Mouse (Mus musculus): ENCODE results near the gene Ficd.

The Ficd gene

DNA sequence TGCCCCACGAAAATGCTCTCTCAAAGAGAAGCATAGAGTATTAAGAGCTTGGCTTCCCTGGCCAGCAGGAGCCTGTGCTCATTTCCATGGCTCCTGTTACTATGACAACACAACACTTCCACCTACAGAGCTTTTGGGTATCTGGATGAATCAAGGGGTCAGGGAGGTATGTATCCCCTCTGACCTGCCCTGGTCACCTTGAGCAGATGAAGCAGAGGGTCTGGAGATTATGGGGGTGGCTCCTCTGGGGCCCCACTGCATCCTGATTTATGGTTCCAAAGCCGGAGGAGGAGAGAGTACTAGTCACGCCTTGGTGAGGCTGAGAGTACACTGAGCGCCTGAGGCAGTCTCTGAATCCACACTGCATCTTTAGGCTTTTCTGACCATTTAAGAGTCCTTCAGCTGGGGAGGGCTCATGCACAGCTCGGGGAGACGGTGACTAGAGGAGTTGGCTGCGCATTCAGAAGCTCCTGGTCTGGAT, 4.9 kb upstream of the Ficd start:
- DNase-seq (ENCODE audit: low read depth, low spot score) = no peak

DNA sequence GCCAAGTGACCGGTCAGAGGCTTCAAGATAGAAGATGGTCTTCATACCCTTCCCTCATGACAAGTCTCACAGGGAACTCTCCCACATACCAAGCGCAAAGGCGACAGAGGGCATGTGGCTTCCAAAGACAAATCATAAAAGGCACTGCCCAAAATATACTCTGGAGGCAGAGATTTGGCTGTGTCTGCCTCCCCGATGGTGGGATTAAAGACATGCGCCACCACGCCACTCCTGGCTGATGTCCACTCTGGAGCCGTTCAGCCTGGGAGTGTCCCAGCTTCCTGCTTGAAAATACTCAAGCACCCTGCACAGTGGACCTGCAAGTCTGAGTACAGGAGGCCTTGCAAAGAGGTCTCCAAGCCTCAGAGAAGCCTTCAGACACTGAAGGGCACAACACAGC, 4.4 kb upstream of the Ficd start:
- no peak for DNase-seq (ENCODE audit: low read depth, low spot score)

DNA sequence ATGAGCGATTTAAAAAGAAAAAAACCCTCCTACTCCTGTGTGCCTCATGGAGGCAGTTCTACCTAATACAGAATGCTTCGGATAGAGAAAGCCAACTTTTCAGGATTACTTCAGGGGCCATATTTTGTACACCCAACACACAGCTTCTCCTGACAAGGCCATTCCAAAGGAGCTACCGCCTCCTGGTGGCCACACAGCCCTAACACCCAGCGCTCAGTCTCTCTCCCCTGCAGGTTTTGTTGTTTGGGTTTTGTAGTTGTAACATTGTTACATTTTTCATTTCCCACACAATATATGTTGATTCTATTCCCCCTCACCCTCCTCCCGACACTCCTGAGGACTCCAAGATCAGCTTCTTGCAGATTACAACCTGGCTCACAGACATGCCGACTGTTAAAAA, 3.4 kb upstream of the Ficd start:
- no peak for DNase-seq (ENCODE audit: low read depth, low spot score)

DNA sequence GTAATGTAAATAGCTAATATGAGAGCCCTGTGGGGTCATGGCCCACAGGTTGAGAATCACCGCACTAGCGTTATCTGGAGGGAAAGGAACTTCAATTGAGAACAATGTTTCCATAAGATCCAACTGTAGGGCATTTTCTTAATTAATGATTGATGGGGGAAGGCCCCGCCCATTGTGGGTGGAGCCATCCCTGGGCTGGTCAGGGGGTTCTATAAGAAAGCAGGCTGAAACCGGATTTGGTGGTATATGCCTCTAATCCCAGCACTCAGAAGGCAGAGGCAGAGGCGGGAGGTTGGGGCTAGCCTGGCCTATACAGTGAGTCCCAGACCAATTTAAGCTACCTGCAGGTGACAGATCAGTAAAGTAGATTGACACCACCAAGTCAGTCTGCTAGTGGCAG, 1.2 kb upstream of the Ficd start:
- no peak for DNase-seq (ENCODE audit: low read depth, low spot score)

DNA sequence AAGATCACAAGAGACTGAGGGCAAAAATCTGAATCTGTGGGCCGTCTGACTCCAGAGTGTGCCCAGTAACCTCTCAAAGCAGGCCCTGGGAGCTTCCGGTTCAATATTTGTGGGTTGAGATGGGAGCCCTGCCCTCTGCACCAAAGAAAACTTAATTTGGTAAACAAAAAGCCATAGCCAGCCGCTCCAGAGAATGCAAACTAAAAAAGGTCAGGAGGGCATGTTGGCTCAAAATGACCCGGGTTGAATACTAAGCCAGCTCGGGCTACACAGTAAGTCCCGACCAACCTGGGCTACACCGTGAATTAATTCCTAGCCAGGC, 619 bp upstream of the Ficd start:
- DNase-seq (ENCODE audit: low read depth, low spot score) = no peak

DNA sequence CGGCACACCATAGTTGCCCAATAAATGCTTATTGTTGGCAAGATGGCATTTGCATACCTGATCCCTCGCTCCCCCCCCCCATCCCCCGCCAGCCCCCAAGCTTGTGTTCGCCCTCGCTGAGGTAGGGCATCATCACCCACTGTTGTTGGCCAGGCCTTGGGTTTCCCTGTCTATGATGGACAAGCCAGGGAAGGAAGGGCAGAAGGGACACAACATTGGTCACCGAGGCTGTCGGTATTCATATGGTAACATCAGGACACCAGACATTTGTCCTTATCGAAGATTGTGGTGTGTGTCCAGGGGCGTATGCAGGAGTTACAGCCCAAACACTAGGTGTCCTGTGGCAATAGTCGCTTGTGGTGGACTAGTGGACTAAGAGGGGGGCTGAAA, 505 bp downstream of the Ficd start:
- DNase-seq (ENCODE audit: low read depth, low spot score) = no peak

DNA sequence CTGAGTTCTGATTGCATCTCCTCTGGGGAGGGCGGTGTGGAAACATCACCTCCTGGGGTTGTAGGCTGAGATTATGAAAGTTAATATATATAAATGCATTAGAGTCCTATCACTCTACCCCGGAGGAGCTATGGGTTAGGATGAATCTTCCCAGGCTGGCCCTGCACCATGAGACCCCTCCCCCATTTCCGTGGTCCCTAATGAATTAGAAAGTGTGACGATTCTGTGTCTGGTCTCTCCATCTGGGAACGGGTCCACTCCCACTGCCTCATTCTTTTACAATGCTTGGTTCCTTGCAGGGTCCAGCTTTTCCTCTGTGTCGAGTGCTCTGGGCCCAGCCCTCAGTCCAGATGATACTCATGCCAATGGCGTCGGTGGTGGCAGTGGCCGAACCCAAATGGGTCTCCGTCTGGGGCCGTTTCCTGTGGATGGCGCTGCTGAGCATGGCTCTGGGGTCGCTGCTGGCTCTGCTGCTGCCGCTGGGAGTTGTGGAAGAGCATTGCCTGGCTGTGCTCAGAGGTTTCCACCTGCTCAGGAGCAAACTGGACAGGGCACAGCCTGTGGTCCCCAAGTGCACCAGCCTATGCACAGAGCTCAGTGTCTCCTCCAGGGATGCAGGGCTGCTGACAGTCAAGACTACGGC, 1.0 kb downstream of the Ficd start:
- no peak for DNase-seq (ENCODE audit: low read depth, low spot score)

DNA sequence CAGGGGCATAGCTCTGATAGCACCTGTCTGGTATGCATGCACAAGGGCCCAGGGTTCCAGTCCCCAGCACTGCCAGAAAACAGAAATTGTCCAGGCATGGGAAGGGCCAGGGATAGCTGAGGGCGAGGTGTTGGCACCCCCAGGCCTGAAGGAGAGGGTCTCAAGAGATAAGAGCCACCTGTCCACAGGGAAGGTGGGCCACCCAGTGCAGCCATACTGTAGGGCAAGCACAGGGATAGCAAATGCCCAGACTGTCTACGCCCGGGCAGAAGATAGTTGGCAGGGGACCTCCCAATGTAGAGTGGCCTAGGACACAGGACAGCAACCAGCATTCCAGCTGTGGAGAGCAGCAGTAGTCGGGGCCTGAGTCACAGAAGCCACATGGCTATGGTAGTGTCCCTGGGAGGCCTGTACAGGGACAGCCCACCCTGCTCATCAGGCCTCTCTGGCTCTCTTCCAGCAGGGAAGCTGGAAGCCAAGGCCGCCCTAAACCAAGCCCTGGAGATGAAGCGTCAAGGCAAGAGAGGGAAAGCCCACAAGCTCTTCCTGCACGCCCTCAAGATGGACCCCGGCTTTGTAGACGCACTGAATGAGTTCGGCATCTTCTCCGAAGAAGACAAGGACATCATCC, 2.1 kb downstream of the Ficd start:
- DNase-seq (ENCODE audit: low read depth, low spot score) = no peak

DNA sequence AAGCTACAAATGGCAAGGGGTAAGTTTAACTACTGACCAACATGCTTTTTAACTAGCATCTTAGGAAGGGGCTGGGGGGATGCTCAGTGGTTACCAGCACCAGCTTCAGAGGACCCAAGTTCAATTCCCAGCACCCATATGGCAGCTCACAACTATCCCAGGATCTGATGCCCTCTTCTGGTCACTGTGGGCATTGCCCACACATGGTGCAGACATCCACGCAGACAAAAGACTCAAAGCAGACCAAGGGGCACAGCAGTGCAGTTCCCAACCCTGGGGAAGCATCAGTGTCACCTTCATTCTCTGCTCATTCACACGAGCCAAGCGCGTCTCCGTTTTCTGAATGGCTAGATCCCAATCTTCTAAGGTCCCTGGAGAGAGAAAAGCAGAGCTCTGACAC, 12.0 kb downstream of the Ficd start:
- DNase-seq (ENCODE audit: low read depth, low spot score) = no peak

DNA sequence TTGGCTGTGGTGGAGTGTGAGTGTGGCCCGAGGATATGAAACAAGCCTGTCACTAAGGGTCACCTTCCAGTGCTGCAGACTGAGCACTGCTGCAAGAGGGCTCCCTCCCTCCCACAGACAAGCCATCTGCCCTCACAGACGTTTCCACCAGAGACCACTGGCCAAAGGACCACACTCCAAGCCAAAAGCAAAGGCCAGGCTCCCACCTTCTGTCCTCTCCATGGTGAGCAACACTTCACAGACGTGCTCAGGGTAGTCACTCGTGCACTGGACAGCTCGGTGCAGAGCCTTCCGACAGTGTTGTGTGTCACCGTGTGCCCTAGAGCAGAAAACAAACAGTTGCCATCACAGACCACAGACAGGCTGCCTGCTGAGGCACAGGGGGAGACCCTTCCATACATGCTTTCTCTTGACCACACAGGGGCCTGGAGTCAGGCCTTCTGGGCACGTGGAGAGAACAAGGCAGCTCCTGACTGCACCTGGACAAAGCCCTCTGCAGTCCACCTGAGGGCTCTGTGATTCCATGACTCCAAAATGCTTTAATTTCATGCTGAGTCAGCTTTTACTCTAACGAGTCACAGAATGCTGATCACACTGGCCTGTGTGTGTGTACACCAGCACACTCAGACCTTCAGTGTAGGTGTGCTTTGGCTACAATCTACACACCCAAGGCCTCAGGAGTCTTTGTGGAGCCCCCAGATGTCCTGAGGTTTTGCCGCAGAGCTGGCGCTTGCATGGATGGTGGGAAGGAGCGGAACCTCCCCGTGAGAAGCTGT, 13.1 kb downstream of the Ficd start:
- DNase-seq (ENCODE audit: low read depth, low spot score) = no peak

DNA sequence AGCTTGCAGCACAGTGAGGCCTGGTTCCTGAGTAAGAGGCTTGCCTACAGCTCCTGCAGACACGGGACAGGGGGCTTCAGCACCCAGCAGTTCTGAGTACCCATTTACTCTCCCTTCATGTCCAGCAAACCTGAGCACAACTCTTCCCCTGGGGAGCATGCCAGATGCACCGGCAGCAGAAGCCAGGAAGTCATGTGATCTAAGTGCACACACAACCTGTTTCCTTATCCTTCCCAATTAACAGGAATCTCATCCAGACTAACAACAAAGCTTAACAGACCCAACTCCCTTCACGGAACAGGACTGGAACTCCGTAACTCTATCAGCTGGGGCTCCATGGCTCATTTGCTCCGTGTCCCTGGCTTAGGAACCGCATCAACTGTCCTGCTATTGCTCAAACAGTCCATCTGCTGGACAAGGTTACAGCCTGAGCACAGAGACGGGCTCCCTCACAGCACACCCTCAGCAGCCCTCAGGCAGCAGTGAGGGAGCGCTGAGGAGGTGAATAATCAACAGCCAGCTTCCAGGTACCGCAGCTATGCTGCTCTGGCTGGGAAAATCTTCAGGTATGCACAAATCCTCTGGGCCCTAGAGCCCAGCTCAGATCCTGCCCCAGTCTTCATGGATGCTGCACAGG, 16.0 kb downstream of the Ficd start:
- no peak for DNase-seq (ENCODE audit: low read depth, low spot score)

DNA sequence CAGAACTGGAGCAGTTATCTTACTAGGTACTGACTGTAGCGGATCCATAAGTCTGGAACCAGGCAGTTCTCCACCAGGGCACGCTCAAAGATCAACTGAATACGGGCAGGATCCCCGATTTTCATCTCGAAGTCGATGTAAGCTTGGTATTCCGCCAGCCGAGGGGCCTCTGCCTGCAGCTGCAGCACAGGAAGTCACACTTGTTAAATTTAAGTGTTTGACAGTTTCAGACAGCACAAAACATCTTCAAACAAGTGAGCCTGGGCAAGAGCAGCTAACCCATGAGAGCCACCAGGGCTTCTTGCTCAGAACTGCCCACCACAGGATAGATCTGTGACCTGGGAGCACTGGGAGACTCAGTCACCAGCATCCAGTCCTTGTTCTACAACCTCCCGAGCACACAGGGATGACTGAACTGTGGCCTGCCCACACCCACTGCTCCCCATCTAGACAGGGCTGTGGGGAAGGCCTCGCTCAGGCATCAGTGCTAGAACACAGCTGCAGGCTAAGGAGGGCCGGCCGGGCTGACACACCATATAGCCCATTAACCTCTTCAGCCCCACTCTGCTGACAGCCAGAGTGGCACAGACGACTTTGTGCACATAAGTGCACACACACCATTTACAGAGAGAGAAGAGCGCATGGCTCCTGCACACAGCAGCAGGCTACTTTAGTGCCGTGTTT, 19.9 kb downstream of the Ficd start:
- no peak for DNase-seq (ENCODE audit: low read depth, low spot score)

DNA sequence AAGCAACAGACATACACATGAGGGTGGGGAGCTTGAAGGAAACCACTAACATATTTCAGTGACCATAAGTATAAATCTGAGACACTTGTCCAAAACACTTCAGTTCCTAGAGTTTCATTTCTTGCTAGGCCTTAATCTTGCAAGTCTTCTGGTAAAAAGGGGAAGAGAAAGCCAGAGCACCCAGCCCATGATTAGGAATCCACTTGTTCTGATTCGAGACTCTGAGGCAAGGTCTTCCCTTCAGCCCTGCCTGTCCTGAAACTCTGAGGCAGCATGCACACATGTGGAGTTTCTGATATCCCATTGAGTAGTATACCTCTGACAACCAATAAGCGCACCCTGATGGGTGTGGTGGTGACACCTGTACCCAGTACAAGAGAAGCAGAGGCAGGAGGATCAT, 26.0 kb downstream of the Ficd start:
- DNase-seq (ENCODE audit: low read depth, low spot score) = no peak

DNA sequence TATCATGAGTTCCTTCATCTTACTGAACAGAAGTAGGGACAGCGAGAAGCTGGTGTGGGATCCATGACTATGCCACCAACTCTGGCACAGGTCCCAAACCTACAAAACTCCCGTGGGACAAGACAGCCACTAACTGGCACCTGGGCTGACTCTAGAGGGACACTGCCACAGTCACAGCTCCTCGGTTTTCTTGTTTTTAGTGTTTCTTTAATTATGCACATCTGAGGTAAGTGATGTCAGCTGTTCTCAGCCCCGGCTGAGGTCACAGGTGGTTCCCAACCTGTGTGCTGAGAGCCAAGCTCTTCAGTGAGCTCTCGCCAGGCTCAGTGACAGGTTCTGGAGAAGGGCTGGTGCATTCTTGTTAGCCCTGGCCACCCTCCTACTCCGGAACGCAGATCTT, 28.8 kb downstream of the Ficd start:
- no peak for DNase-seq (ENCODE audit: low read depth, low spot score)

DNA sequence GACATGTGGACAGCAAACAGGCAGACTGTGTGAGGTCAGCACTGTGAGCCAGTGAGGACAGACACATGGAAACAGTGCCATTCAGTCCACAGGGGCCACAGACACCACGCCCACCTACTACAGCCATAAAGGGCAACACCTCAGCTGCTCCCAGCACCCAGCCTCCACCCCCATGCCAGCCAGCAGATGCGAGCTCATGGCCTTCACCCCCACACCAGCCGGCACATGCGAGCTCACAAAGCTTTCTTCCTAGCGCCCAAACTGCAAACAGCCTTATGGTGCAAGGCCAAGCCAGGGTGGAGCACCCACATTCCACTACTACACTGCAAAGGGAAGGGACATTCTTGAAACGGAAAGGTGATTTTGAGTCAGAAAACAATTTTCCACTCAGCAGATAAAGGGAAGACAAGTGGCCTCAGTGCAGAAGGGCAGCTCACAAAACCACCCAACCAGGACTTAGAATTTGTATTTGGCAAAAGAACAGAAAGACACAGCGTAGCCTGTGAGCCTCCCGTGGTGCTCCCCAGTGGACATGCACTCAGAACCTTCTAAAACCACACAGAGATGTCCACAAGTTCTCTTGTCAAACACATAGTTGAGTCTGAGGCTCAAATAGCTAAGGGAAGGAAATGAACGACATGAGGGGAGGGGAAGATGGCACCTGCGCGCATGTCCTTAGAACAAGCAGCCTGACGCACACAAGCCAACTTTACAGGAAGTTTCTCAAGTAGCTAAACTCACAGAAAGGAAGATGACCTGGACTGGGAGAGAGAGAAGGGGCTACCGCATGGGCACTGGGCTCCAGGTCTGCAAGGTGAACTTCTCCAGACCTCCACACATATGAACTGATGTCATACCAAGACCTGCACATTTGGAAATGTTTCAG, 30.3 kb downstream of the Ficd start:
- no peak for DNase-seq (ENCODE audit: low read depth, low spot score)

DNA sequence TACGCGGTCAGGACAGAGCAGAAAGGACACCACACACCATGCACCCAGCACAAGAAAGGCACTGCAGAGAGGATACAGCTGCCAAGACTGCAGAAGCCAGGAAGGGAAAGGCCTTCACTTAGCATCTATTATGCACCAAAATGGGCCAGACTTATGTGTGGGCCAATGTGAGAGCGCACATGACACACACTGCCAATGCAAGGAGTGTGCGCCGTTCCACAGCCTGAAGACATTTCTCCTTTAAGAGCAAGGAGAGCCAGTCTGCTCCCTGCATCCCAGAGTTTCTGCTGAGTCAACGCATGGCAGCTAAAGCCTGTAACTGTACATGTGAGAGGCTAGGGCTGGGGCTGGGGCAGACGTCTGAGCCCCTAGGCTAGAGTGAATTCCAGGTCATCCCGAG, 33.2 kb downstream of the Ficd start:
- DNase-seq (ENCODE audit: low read depth, low spot score) = no peak

DNA sequence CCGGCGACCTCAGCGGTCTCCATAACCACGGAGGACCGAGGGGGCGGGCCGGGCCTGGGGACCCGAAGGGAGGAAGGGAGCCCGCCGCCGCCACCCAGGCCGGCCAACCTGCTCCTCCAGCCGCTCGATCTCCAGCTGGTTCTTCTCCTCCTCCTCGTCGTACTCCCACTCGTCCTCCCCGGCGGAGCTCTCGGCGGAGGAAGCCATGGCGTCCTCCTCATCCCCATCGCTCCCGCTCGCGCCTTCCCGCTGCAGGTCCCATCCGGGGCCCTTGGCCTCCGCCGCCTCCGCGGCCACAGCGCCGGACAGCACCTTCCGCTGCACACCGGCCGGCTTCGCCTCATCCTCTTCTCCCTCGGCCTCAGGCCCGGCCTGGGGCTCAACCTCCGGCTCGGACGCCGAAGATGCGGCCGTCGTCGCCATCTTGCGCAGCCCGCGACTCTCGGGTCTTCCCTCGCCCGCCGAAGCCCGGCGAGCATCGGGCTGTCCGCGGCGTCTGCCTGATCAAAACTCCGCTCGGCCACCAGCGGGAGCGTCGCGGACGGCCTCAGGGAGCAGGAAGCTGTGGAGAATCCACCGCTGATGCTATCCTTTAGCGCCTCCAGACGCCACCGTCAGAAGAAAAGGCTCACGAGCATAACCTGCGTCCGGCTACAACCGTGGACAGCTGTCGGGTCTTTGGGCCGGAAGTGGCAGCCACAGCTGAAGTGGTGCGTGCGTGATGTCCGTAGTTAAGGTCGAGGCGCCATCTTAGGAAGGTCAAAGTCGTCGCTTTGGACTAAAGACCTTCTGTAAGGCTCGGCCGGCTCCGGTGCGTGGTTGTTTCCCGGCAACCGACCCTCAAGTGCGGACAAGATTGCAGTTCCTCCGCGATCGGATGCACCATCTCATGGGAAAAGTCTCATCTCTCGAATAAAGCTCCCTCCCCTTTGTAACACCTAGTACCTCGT, 35.9 kb downstream of the Ficd start:
- peak; percentile 76 for DNase-seq (ENCODE audit: low read depth, low spot score)

DNA sequence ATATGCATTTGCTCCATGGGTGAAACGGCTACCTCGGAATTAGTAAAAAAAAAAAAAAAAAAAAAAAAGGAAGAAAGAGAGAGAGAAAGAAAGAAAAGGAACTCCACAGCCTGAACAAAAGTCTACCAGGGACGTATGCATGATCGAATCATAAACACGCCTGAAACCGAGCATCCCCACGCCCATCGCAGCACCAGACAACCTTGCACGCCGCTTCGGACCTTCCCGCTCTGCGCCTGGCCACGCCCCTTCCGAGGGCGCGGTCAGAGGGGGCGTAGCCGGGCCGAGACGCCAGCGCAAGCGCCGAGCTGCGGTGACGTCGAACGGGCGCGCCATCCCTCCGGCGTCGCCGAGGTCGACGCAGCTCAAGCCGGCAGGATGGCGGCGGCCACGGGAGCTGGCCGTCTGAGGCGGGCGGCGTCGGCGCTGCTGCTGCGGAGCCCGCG, 36.9 kb downstream of the Ficd start, which contains the start of the genes Sart3 and Iscu:
Gene Sart3, minus strand, starts transcription at position 61 of the 446 bp plus-strand sequence.
Gene Iscu, plus strand, starts transcription at position 299 of the 446 bp plus-strand sequence.
- peak; percentile 96 for DNase-seq (ENCODE audit: low read depth, low spot score)

DNA sequence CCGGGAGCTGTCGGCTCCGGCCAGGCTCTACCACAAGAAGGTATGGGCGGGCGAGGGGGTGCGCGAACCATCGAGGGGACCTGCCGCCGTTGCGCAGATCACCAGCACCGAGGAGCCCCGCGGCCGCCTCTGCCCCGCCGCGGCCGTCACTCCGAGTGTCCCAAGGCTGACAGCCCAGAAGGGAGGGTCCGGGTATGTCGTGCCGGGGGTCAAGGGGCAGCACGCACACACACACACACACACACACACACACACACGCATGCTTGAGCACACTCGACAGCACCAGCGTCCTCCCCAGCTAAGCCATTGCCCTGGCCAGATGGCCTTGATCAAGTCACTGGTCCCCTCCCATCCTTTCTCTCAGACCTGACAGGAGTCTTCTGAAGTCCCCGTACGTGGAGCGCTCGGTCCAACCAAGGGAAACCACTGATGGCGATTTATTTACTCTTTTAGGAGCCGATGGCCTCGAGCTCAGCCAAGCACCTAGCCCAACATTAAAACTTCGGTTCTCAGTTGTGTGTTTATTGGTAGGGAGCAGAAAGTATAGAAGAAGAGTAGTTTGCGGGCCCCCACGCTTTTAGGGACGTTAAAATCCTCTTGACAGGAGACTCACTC, 37.4 kb downstream of the Ficd start:
- DNase-seq (ENCODE audit: low read depth, low spot score) = no peak
